Mouse (Mus musculus) testis, postnatal 10 days (tissue): ENCODE measurements at regions not wholly inside any gene's neighbourhood (a gene's known extent, or its start where the extent isn't known, plus 50 kb on each side); places are given as distances from the start of the nearest gene placed in this dataset.
"Not testable (repeated sequence)": the region's sequence is repeated elsewhere in the genome, so short reads cannot be mapped to it uniquely, and the experiment has no call there.

ENCODE experiments used
- DNase-seq: peaks from one replicate; pipeline ENCODE4 v3.0.0; 2021; ENCODE audit warnings: low spot score

GRCm38 (mm10) chr16:57924130-57924495 lies 169.6 kb upstream of the Col8a1 start:
- no peak for DNase-seq

GRCm38 (mm10) chr16:57927816-57928215 lies 173.3 kb upstream of the Col8a1 start:
- no peak for DNase-seq

- DNase-seq = no peak
Observed at GRCm38 (mm10) chr16:57928301-57928700, 173.8 kb upstream of the Col8a1 start.

- no peak for DNase-seq
Observed at GRCm38 (mm10) chr16:57929151-57929764, 174.7 kb upstream of the Col8a1 start.

GRCm38 (mm10) chr16:57945404-57945803 lies 190.9 kb upstream of the Col8a1 start:
- DNase-seq = no peak

GRCm38 (mm10) chr16:57947309-57947708 lies 192.8 kb upstream of the Col8a1 start:
- DNase-seq = no peak

GRCm38 (mm10) chr16:57949680-57950079 lies 195.1 kb upstream of the Col8a1 start:
- no peak for DNase-seq

- DNase-seq = no peak
Observed at GRCm38 (mm10) chr16:57970956-57971355, 216.4 kb upstream of the Col8a1 start.

- DNase-seq = no peak
Observed at GRCm38 (mm10) chr16:57984111-57984510, 229.6 kb upstream of the Col8a1 start.

- DNase-seq = no peak
Observed at GRCm38 (mm10) chr16:58005740-58006139, 251.2 kb upstream of the Col8a1 start.

GRCm38 (mm10) chr16:58013557-58013956 lies 259.0 kb upstream of the Col8a1 start:
- no peak for DNase-seq

GRCm38 (mm10) chr16:58027525-58027924 lies 273.0 kb upstream of the Col8a1 start:
- no peak for DNase-seq

- DNase-seq = not testable (repeated sequence)
Observed at GRCm38 (mm10) chr16:58028541-58028940, 274.0 kb upstream of the Col8a1 start.

GRCm38 (mm10) chr16:58029674-58030073 lies 275.1 kb upstream of the Col8a1 start:
- no peak for DNase-seq

GRCm38 (mm10) chr16:58068654-58069271 lies 314.2 kb upstream of the Col8a1 start:
- DNase-seq = no peak

GRCm38 (mm10) chr16:58072441-58072840 lies 317.9 kb upstream of the Col8a1 start:
- DNase-seq = no peak

GRCm38 (mm10) chr16:58100351-58100750 lies 307.9 kb upstream of the Dcbld2 start:
- no peak for DNase-seq

GRCm38 (mm10) chr16:58110452-58110851 lies 297.8 kb upstream of the Dcbld2 start:
- DNase-seq = no peak

- DNase-seq = no peak
Observed at GRCm38 (mm10) chr16:58126086-58126485, 282.2 kb upstream of the Dcbld2 start.

GRCm38 (mm10) chr16:58136144-58136905 lies 271.9 kb upstream of the Dcbld2 start:
- no peak for DNase-seq

GRCm38 (mm10) chr16:58136979-58137378 lies 271.3 kb upstream of the Dcbld2 start:
- DNase-seq = no peak

- no peak for DNase-seq
Observed at GRCm38 (mm10) chr16:58137728-58138279, 270.4 kb upstream of the Dcbld2 start.

GRCm38 (mm10) chr16:58146479-58146878 lies 261.8 kb upstream of the Dcbld2 start:
- no peak for DNase-seq
